Mouse (Mus musculus) forebrain, embryonic 10.5 days (tissue): ENCODE data around the gene Mast4. TPM values are rescaled to one million over a fixed set of nuclear protein-coding genes. Genes with fewer than 3 reads are reported as not detected.
"Not testable (repeated sequence)": the region's sequence is repeated elsewhere in the genome, so short reads cannot be mapped to it uniquely, and the experiment has no call there.

ENCODE experiments used
- DNase-seq: peaks from one replicate; pipeline ENCODE4 v3.0.0-alpha.2; 2017; ENCODE audit warnings: low spot score; ENCODE audit errors: extremely low spot score
- H3K27ac ChIP-seq: fragments of 300-500 bp; sonication (generic); 2 replicates; pipeline ENCODE4 v1.5.1; 2016; ENCODE audit warnings: mild to moderate bottlenecking
- H3K27me3 ChIP-seq: fragments of 300-500 bp; sonication (generic); 2 replicates; pipeline ENCODE4 v1.6.1; 2016; ENCODE audit warnings: mild to moderate bottlenecking; ENCODE audit not compliant: poor library complexity, severe bottlenecking
- H3K36me3 ChIP-seq: fragments of 300-500 bp; sonication (generic); replicated peaks from 2 replicates; pipeline ENCODE4 v1.6.1; 2016; ENCODE audit warnings: mild to moderate bottlenecking, moderate library complexity
- H3K4me1 ChIP-seq: fragments of 300-500 bp; sonication (generic); 2 replicates; pipeline ENCODE4 v1.6.1; 2016
- H3K4me3 ChIP-seq: fragments of 300-500 bp; sonication (generic); 2 replicates; pipeline ENCODE4 v1.5.1; 2016; ENCODE audit warnings: mild to moderate bottlenecking, moderate library complexity
- H3K9me3 ChIP-seq: fragments of 300-500 bp; sonication (generic); 2 replicates; pipeline ENCODE4 v1.6.1; 2016; ENCODE audit warnings: mild to moderate bottlenecking, moderate library complexity
- WGBS: fragments of 180-500 bp; shearing (Covaris S2); methylation state at CpG from one replicate; pipeline ENCODE4 v1.1.7; 2016; 5-methylcytosine and 5-hydroxymethylcytosine counted together
- polyA plus RNA-seq: library from polyadenylated mRNA; unstranded; fragments of >200 nt; fragmentation: Nextera tagmentation; extraction: Ambion mirVana; gene quantifications from 2 replicates; pipeline ENCODE4 v1.2.1, GENCODE M21; 2016

The Mast4 gene
- polyA plus RNA-seq: 18.3 and 20.6 TPM in 2 replicates

GRCm38 (mm10) chr13:103334392-103334686 is at the start of gene Mast4:
Gene Mast4 (minus strand): TSS chr13:103334497.
- peak; percentile 85 for DNase-seq
- Histone ChIP-seq H3K4me3 (peak within 1 kb of the TSS; percentile 72), H3K4me1 (peaks cover 41% of the 10 kb centered on the region), H3K27ac (peak within 1 kb of the TSS; percentile 79), H3K9me3 (0 out of 2 replicates have a peak, but pooled peaks cover 4% of the 10 kb centered on the region), H3K36me3 (no peaks in the 10 kb centered on the region), H3K27me3 (peaks cover 67% of the 10 kb centered on the region)
- WGBS: under 1% methylated on average over 44 of the region's 44 CpGs

GRCm38 (mm10) chr13:103374495-103374894 is 40.2 kb upstream of the Mast4 start:
- WGBS: 53% methylated on average over 1 of the region's 1 CpGs
- no peak for DNase-seq

GRCm38 (mm10) chr13:103369194-103369593 is 34.9 kb upstream of the Mast4 start:
- 86% methylated on average over 7 of the region's 7 CpGs for WGBS

More at GRCm38 (mm10) chr13:103374495-103374894, 40.2 kb upstream of the Mast4 start:
- Histone ChIP-seq H3K27me3 (no peaks in the 10 kb centered on the region), H3K4me1 (peaks cover 3% of the 10 kb centered on the region; the same call in 1 of the 2 replicates), H3K4me3 (no peak overlapping the region), H3K9me3 (no peaks in the 10 kb centered on the region), H3K36me3 (no peaks in the 10 kb centered on the region), H3K27ac (no peak overlapping the region)

GRCm38 (mm10) chr13:103363181-103363580 is 28.9 kb upstream of the Mast4 start:
- no peaks in the 10 kb centered on the region for H3K36me3 ChIP-seq
- no peaks in the 10 kb centered on the region for H3K27me3 ChIP-seq
- H3K4me1 ChIP-seq: no peaks in the 10 kb centered on the region
- H3K4me3 ChIP-seq: no peak overlapping the region
- WGBS: 92% methylated on average over 10 of the region's 10 CpGs
- H3K27ac ChIP-seq: no peak overlapping the region
- H3K9me3 ChIP-seq: no peaks in the 10 kb centered on the region
- no peak for DNase-seq

More at GRCm38 (mm10) chr13:103369194-103369593, 34.9 kb upstream of the Mast4 start:
- Histone ChIP-seq H3K4me1 (peaks cover 3% of the 10 kb centered on the region; the same call in 1 of the 2 replicates), H3K36me3 (no peaks in the 10 kb centered on the region), H3K4me3 (no peak overlapping the region), H3K27ac (no peak overlapping the region), H3K9me3 (no peaks in the 10 kb centered on the region), H3K27me3 (no peaks in the 10 kb centered on the region)
- DNase-seq: no peak

- 97% methylated on average over 16 of the region's 16 CpGs for WGBS
- not testable (repeated sequence) for H3K27ac ChIP-seq, H3K36me3 ChIP-seq, H3K4me1 ChIP-seq, H3K4me3 ChIP-seq, H3K9me3 ChIP-seq, DNase-seq, H3K27me3 ChIP-seq
These were observed 23.1 kb upstream of the Mast4 start for GRCm38 (mm10) chr13:103357415-103357814.

- DNase-seq, H3K4me3 ChIP-seq, H3K9me3 ChIP-seq, H3K4me1 ChIP-seq, H3K36me3 ChIP-seq, H3K27me3 ChIP-seq, H3K27ac ChIP-seq: not testable (repeated sequence)
- 95% methylated on average over 6 of the region's 6 CpGs for WGBS
These were observed 22.6 kb upstream of the Mast4 start for GRCm38 (mm10) chr13:103356909-103357308.

GRCm38 (mm10) chr13:103354737-103355136 is 20.4 kb upstream of the Mast4 start:
- Histone ChIP-seq H3K4me1 (0 out of 2 replicates have a peak, but pooled peaks cover 3% of the 10 kb centered on the region), H3K4me3 (no peak overlapping the region), H3K36me3 (no peaks in the 10 kb centered on the region), H3K9me3 (no peaks in the 10 kb centered on the region), H3K27me3 (no peaks in the 10 kb centered on the region), H3K27ac (no peak overlapping the region)
- no peak for DNase-seq
- WGBS: 77% methylated on average over 3 of the region's 3 CpGs

GRCm38 (mm10) chr13:103344749-103345148 is 10.5 kb upstream of the Mast4 start:
- Histone ChIP-seq H3K36me3 (no peaks in the 10 kb centered on the region), H3K4me3 (no peak overlapping the region), H3K4me1 (no peaks in the 10 kb centered on the region), H3K27me3 (no peaks in the 10 kb centered on the region), H3K27ac (no peak overlapping the region), H3K9me3 (no peaks in the 10 kb centered on the region)
- WGBS: 94% methylated on average over 8 of the region's 8 CpGs
- DNase-seq: no peak

- H3K9me3 ChIP-seq: 0 out of 2 replicates have a peak, but pooled peaks cover 4% of the 10 kb centered on the region
- H3K4me3 ChIP-seq: no peak overlapping the region
- no peaks in the 10 kb centered on the region for H3K4me1 ChIP-seq
- 95% methylated on average over 8 of the region's 8 CpGs for WGBS
- H3K36me3 ChIP-seq: no peaks in the 10 kb centered on the region
- H3K27ac ChIP-seq: no peak overlapping the region
- no peaks in the 10 kb centered on the region for H3K27me3 ChIP-seq
- no peak for DNase-seq
These were observed 9.9 kb upstream of the Mast4 start for GRCm38 (mm10) chr13:103344006-103344720.

GRCm38 (mm10) chr13:103341031-103341430 is 6.7 kb upstream of the Mast4 start:
- 91% methylated on average over 4 of the region's 4 CpGs for WGBS
- Histone ChIP-seq H3K9me3 (0 out of 2 replicates have a peak, but pooled peaks cover 6% of the 10 kb centered on the region), H3K4me3 (no peak overlapping the region), H3K36me3 (no peaks in the 10 kb centered on the region), H3K4me1 (peaks cover 5% of the 10 kb centered on the region), H3K27ac (no peak overlapping the region), H3K27me3 (peaks cover 21% of the 10 kb centered on the region)
- no peak for DNase-seq

GRCm38 (mm10) chr13:103338616-103339015 is 4.3 kb upstream of the Mast4 start:
- Histone ChIP-seq H3K27ac (no peak overlapping the region), H3K9me3 (0 out of 2 replicates have a peak, but pooled peaks cover 6% of the 10 kb centered on the region), H3K27me3 (peaks cover 45% of the 10 kb centered on the region), H3K4me3 (no peak overlapping the region), H3K36me3 (no peaks in the 10 kb centered on the region), H3K4me1 (peaks cover 27% of the 10 kb centered on the region)
- WGBS: 90% methylated on average over 2 of the region's 2 CpGs
- no peak for DNase-seq

- Histone ChIP-seq H3K4me3 (no peak overlapping the region; the same call in 1 of the 2 replicates), H3K4me1 (peaks cover 41% of the 10 kb centered on the region), H3K36me3 (no peaks in the 10 kb centered on the region), H3K9me3 (0 out of 2 replicates have a peak, but pooled peaks cover 6% of the 10 kb centered on the region), H3K27ac (no peak overlapping the region), H3K27me3 (peaks cover 67% of the 10 kb centered on the region)
- WGBS: 5% methylated on average over 5 of the region's 5 CpGs
- DNase-seq: no peak
These were observed 1.9 kb upstream of the Mast4 start for GRCm38 (mm10) chr13:103336237-103336636.

- peaks cover 67% of the 10 kb centered on the region for H3K27me3 ChIP-seq
These were observed 594 bp upstream of the Mast4 start for GRCm38 (mm10) chr13:103334723-103335458.

More at GRCm38 (mm10) chr13:103334723-103335458, 594 bp upstream of the Mast4 start:
- H3K27ac ChIP-seq: peak overlapping the region; percentile 79
- 0 out of 2 replicates have a peak, but pooled peaks cover 6% of the 10 kb centered on the region for H3K9me3 ChIP-seq
- under 1% methylated on average over 32 of the region's 32 CpGs for WGBS
- peak overlapping the region; percentile 72 for H3K4me3 ChIP-seq
- peaks cover 41% of the 10 kb centered on the region for H3K4me1 ChIP-seq
- H3K36me3 ChIP-seq: no peaks in the 10 kb centered on the region
- peak; percentile 44 for DNase-seq
